Mouse (Mus musculus) G1E (cell line): ENCODE results near the gene Xaf1.

Source experiments
- CTCF ChIP-seq: IDR thresholded peaks from 2 replicates; pipeline ENCODE4 v1.5.1; 2012; ENCODE audit warnings: low read depth, low read length, inconsistent platforms, mixed read lengths
- GATA1 ChIP-seq: IDR thresholded peaks from 2 replicates; pipeline ENCODE4 v1.6.1; 2012; ENCODE audit warnings: borderline replicate concordance, low read length, inconsistent platforms, mixed read lengths
- POLR2AphosphoS5 ChIP-seq: IDR thresholded peaks from 2 replicates; pipeline ENCODE4 v1.6.1; 2012; ENCODE audit warnings: low read depth, low read length, inconsistent platforms; ENCODE audit not compliant: insufficient replicate concordance
- TAL1 ChIP-seq: conservative IDR thresholded peaks from 2 replicates; pipeline ENCODE4 v1.6.1; 2012; ENCODE audit warnings: low read depth, low read length, inconsistent platforms, mixed read lengths

DNA sequence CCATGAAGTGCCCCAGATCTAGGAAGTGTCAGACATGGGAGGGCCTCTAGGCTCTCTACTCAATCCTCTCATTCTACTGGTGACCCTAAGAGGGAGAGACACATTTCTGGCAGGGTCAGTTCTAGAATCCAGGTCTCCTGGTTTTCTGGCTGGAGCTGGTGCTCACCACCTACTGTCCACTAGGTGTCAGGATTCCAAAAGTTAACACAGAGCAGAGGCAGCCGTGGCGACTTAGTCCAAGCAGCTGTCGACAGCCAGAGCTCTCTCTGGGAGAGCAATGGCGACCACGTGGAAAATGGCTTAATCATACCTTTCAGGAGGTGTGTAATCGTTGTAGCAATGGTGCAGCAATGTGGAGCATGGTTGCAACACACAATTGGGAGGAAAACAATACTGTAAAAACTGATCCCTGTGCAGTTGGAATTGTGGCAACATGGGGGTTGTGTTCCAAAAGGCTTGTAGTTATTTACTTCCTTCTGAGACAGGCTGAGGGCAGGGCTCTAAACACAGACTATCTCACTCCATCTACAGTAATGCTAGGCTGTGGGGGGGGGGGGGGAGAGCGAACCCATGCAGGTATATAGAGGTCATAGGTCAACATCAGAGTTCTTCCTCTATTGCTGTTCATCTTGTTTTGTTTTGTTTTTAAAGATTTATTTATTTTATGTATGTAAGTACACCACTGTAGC lies 41.3 kb downstream of the Xaf1 start:
- TF ChIP-seq CTCF (peak; percentile 59), GATA1 (no peak), TAL1 (no peak), POLR2AphosphoS5 (no peak)
